Mouse (Mus musculus) sigmoid colon, adult 10 weeks (tissue): ENCODE results near the gene Pbx4. TPM values are rescaled to one million over a fixed set of nuclear protein-coding genes. Genes with fewer than 3 reads are reported as not detected.

Source experiments
- polyA plus RNA-seq: library from polyadenylated mRNA; stranded (reverse); fragments of 350-450 nt; fragmentation: Illumina TruSeq; extraction: RNeasy Lipid Tissue Mini Kit (QIAGEN cat#74804); gene quantifications from one replicate; pipeline ENCODE4 v1.2.3, GENCODE M21; 2014; ENCODE audit warnings: low read depth, low replicate concordance

Pbx4 gene
- polyA plus RNA-seq: 0.73 TPM

GRCm38 (mm10) chr8:69832298-69832853 is at the start of gene Pbx4:
Pbx4 (plus strand) TSS chr8:69832491.

GRCm38 (mm10) chr8:69790773-69791367 is 41.4 kb upstream of the Pbx4 start, which contains the start of the genes Atp13a1 and Zfp866:
Atp13a1 (plus strand) TSS chr8:69791163.
Zfp866 (minus strand) TSS chr8:69791178.

GRCm38 (mm10) chr8:69808094-69808863 is 24.0 kb upstream of the Pbx4 start, which contains the start of gene Gmip:
Gmip (plus strand) TSS chr8:69808679.

GRCm38 (mm10) chr8:69822386-69823191 is 9.7 kb upstream of the Pbx4 start, which contains the start of gene Lpar2:
Lpar2 (plus strand) TSS chr8:69822429.

GRCm38 (mm10) chr8:69887289-69888243 is 55.3 kb downstream of the Pbx4 start, which contains the start of gene Cilp2:
Cilp2 (minus strand) TSS chr8:69887687.

GRCm38 (mm10) chr8:69902163-69903062 is 70.1 kb downstream of the Pbx4 start, which contains the start of the genes Tssk6, Ndufa13 and Yjefn3:
Tssk6 (plus strand) TSS chr8:69902184.
Ndufa13 (minus strand) TSS chr8:69902558.
Yjefn3 (minus strand) TSS chr8:69902712.

Other genes starting within 250 kb of the Pbx4 start
- 63.3 TPM for gene Zfp868, start 206.9 kb upstream of the Pbx4 start, polyA plus RNA-seq
- 7.0 TPM for gene Zfp964, start 178.0 kb upstream of the Pbx4 start, polyA plus RNA-seq
- 62.8 TPM for gene Zfp869, start 121.8 kb upstream of the Pbx4 start, polyA plus RNA-seq
- gene Zfp963, start 82.5 kb upstream of the Pbx4 start, polyA plus RNA-seq: 17.5 TPM
- gene Gm20422, start 57.6 kb upstream of the Pbx4 start, polyA plus RNA-seq: 0.85 TPM
- gene Atp13a1, start 41.3 kb upstream of the Pbx4 start, polyA plus RNA-seq: 1.5 TPM
- 43.9 TPM for gene Zfp866, start 41.3 kb upstream of the Pbx4 start, polyA plus RNA-seq
- gene Gmip, start 23.8 kb upstream of the Pbx4 start, polyA plus RNA-seq: 9.4 TPM
- gene Lpar2, start 10.1 kb upstream of the Pbx4 start, polyA plus RNA-seq: 0.69 TPM
- gene Cilp2, start 55.2 kb downstream of the Pbx4 start, polyA plus RNA-seq: not detected
- gene Tssk6, start 69.7 kb downstream of the Pbx4 start, polyA plus RNA-seq: not detected
- gene Ndufa13, start 70.1 kb downstream of the Pbx4 start, polyA plus RNA-seq: not detected
- not detected for gene Yjefn3, start 70.2 kb downstream of the Pbx4 start, polyA plus RNA-seq
- 6.0 TPM for gene Gatad2a, start 163.9 kb downstream of the Pbx4 start, polyA plus RNA-seq
- gene Mau2, start 210.2 kb downstream of the Pbx4 start, polyA plus RNA-seq: 17.8 TPM
- 9.4 TPM for gene Sugp1, start 210.3 kb downstream of the Pbx4 start, polyA plus RNA-seq
- gene Tm6sf2, start 240.4 kb downstream of the Pbx4 start, polyA plus RNA-seq: 2.1 TPM